Mouse (Mus musculus) heart, embryonic 13.5 days (tissue): Measurements from ENCODE around the gene Sbf2. TPM values are rescaled to one million over a fixed set of nuclear protein-coding genes. Genes with fewer than 3 reads are reported as not detected.

Source experiments
- ATAC-seq: fragments of 200-750 bp; cut with Nextera tagmentation; 2 replicates; pipeline ENCODE4 v1.8.0; 2017; ENCODE audit warnings: moderate TSS enrichment; ENCODE audit not compliant: insufficient number of reproducible peaks, low FRiP score, low TSS enrichment; ENCODE audit errors: extremely low read depth
- H3K27ac ChIP-seq: fragments of 300-500 bp; sonication (generic); replicated peaks from 2 replicates; pipeline ENCODE4 v1.5.1; 2015; ENCODE audit warnings: moderate library complexity, mild to moderate bottlenecking, inconsistent platforms
- H3K27me3 ChIP-seq: fragments of 300-500 bp; sonication (generic); replicated peaks from 2 replicates; pipeline ENCODE4 v1.6.1; 2015; ENCODE audit warnings: mild to moderate bottlenecking, inconsistent platforms
- H3K36me3 ChIP-seq: fragments of 300-500 bp; sonication (generic); 2 replicates; pipeline ENCODE4 v1.6.1; 2015; ENCODE audit warnings: mild to moderate bottlenecking, inconsistent platforms
- H3K4me1 ChIP-seq: fragments of 300-500 bp; sonication (generic); 2 replicates; pipeline ENCODE4 v1.6.1; 2015; ENCODE audit warnings: inconsistent platforms
- H3K4me2 ChIP-seq: fragments of 300-500 bp; sonication (generic); 2 replicates; pipeline ENCODE4 v1.6.1; 2015; ENCODE audit warnings: inconsistent platforms, mild to moderate bottlenecking, moderate library complexity
- H3K4me3 ChIP-seq: fragments of 300-500 bp; sonication (generic); 2 replicates; pipeline ENCODE4 v1.5.1; 2015; ENCODE audit warnings: moderate library complexity, mild to moderate bottlenecking, inconsistent platforms
- H3K9ac ChIP-seq: fragments of 300-500 bp; sonication (generic); 2 replicates; pipeline ENCODE4 v1.6.1; 2015; ENCODE audit warnings: inconsistent platforms, mild to moderate bottlenecking, moderate library complexity
- H3K9me3 ChIP-seq: fragments of 300-500 bp; sonication (generic); 2 replicates; pipeline ENCODE4 v1.6.1; 2016; ENCODE audit warnings: inconsistent platforms
- WGBS: fragments of 180-500 bp; shearing (Covaris S2); methylation state at CpG from one replicate; pipeline ENCODE4 v1.1.7; 2015; ENCODE audit warnings: mixed read lengths; 5-methylcytosine and 5-hydroxymethylcytosine counted together
- polyA plus RNA-seq: library from polyadenylated mRNA; unstranded; fragments of >200 nt; fragmentation: Nextera tagmentation; extraction: Ambion mirVana; gene quantifications from 2 replicates; pipeline ENCODE4 v1.2.1, GENCODE M21; 2015

Sbf2 gene
- polyA plus RNA-seq, 1 experiment from 2014 or later = 25.7 TPM

- Histone ChIP-seq H3K4me1 (peaks cover 33% of the 10 kb centered on the region), H3K4me2 (no peak overlapping the region), H3K4me3 (no peak overlapping the region), H3K27ac (no peak overlapping the region), H3K9me3 (no peaks in the 10 kb centered on the region), H3K36me3 (peaks cover 27% of the 10 kb centered on the region), H3K27me3 (no peaks in the 10 kb centered on the region), H3K9ac (no peak overlapping the region)
- 78% methylated on average over 8 of the region's 8 CpGs for WGBS
- ATAC-seq = no peak
Observed at GRCm38 (mm10) chr7:110286198-110286732, 328.5 kb downstream of the Sbf2 start.

GRCm38 (mm10) chr7:110285849-110286151 is 328.9 kb downstream of the Sbf2 start:
- H3K4me2 ChIP-seq = no peak overlapping the region
- no peak overlapping the region for H3K4me3 ChIP-seq
- no peak overlapping the region for H3K27ac ChIP-seq
- 70% methylated on average over 3 of the region's 3 CpGs for WGBS
- peaks cover 33% of the 10 kb centered on the region for H3K4me1 ChIP-seq
- ATAC-seq = no peak
- H3K9me3 ChIP-seq = no peaks in the 10 kb centered on the region
- no peaks in the 10 kb centered on the region for H3K27me3 ChIP-seq
- H3K9ac ChIP-seq = no peak overlapping the region
- peaks cover 32% of the 10 kb centered on the region for H3K36me3 ChIP-seq

GRCm38 (mm10) chr7:110285076-110285848 is 329.5 kb downstream of the Sbf2 start:
- peaks cover 36% of the 10 kb centered on the region for H3K36me3 ChIP-seq
- no peak overlapping the region for H3K27ac ChIP-seq
- H3K4me3 ChIP-seq = no peak overlapping the region
- H3K4me1 ChIP-seq = peaks cover 33% of the 10 kb centered on the region
- WGBS = 80% methylated on average over 12 of the region's 12 CpGs
- no peaks in the 10 kb centered on the region for H3K9me3 ChIP-seq
- no peak overlapping the region for H3K4me2 ChIP-seq
- no peaks in the 10 kb centered on the region for H3K27me3 ChIP-seq
- no peak for ATAC-seq
- no peak overlapping the region for H3K9ac ChIP-seq

DNA sequence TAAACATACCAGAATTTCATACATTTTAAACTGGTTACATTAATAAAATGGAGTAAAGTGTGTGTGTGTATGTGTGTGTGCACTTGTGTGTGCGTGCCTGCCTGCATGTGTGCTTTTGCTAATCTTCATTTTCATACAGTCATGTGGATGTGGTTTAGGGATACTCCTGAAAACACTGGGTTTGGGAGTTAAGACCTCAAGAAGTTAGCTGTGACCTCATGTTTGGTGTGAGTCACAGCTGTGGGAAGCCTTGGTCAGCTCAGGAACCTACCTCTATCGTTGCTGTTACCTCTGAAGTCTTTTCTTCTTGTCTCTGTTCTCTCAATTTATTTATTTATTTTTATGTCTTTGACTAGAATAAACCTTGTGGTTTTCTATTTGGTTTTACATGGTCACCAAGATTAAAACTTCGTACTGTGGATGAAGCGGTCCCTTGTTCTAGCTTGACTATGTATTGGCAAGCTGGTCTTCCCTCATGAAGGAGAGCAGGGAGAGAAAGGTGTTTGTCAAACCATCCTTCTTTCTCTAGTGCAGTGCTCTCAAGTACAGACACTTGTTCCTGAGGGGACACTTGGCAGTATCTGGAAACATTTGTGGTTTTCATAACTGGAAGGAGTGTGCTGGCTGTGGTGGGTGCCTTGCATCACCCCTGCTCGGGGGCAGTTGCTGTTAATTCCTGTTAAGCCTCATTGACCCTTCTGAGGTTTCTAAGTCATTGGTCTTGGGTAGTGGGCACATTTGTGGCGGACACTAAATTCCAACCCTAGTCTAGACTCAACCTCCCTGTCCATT is 331.0 kb downstream of the Sbf2 start:
- H3K9ac ChIP-seq = no peak overlapping the region
- 82% methylated on average over 6 of the region's 6 CpGs for WGBS
- ATAC-seq = no peak
- no peaks in the 10 kb centered on the region for H3K27me3 ChIP-seq
- peaks cover 52% of the 10 kb centered on the region for H3K36me3 ChIP-seq
- H3K4me3 ChIP-seq = no peak overlapping the region
- no peak overlapping the region for H3K27ac ChIP-seq
- no peak overlapping the region for H3K4me2 ChIP-seq
- no peaks in the 10 kb centered on the region for H3K9me3 ChIP-seq
- peaks cover 18% of the 10 kb centered on the region for H3K4me1 ChIP-seq

- Histone ChIP-seq H3K36me3 (peaks cover 61% of the 10 kb centered on the region), H3K4me1 (peaks cover 9% of the 10 kb centered on the region), H3K9me3 (no peaks in the 10 kb centered on the region), H3K4me3 (no peak overlapping the region), H3K9ac (0 out of 2 replicates have a peak overlapping the region, but pooled peaks have one; percentile 19), H3K4me2 (no peak overlapping the region), H3K27me3 (peaks cover 7% of the 10 kb centered on the region; the same call in 1 of the 2 replicates), H3K27ac (no peak overlapping the region)
- WGBS = 81% methylated on average over 11 of the region's 11 CpGs
- no peak for ATAC-seq
Observed at GRCm38 (mm10) chr7:110282797-110283196, 331.9 kb downstream of the Sbf2 start.

DNA sequence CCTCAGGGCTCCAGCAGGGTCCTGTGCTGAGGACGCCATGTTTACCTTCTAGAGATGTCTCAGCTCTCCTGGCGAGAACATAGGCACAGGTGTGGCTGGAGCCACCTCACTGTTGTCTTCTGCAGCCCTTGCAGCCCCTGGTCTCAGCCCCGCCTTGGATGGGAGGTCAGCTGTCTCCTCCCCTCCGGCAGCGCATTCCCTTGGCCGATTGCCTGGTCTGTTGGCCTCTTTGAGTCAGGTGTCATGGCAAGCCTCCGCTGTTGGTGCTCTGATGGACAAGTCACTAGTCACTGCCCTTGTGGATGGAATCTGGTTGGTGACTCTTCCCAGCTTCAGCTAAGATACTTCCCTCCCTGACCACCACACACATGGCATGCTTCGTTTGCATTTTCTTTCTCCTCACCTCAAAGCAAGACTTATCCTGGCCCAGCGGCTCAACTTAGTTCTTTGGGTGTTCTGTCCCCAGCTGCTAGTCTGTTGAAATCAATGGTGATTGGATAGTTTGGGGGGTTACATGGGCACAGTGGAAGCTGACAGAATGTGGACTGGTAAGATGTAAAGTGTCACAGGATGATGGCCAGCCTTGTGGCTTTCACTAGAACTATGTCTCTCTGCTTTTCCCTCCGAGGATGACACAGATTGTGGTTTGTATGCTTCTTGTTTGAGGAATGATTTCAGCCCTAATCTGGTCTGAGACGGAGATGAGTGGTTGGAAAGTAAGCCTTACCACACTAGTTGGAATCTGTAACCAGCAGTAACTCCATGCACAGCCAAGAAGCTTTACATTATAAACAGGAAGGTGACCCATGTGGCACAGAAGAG is 333.1 kb downstream of the Sbf2 start:
- Histone ChIP-seq H3K4me1 (no peaks in the 10 kb centered on the region), H3K4me2 (no peak overlapping the region), H3K36me3 (peaks cover 72% of the 10 kb centered on the region), H3K9me3 (no peaks in the 10 kb centered on the region), H3K9ac (no peak overlapping the region), H3K27me3 (peaks cover 12% of the 10 kb centered on the region; the same call in 1 of the 2 replicates), H3K27ac (no peak overlapping the region), H3K4me3 (no peak overlapping the region)
- 83% methylated on average over 11 of the region's 11 CpGs for WGBS
- ATAC-seq = no peak

DNA sequence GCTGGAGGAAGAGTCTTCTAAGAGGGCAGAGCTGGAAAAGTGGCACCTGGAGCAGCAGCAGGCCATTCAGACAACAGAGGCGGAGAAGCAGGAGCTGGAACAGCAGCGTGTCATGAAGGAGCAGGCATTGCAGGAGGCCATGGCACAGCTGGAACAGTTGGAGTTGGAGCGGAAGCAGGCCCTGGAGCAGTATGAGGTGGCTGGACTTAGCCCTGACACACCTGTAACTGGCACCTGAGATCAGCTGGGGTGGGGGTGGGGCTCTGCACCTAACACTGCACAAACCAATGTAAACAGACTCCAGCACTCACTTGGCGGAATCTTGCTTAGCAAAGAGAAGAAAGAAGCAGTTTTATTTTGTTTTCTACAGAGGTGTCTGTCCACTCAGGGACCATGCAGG is 335.5 kb downstream of the Sbf2 start:
- Histone ChIP-seq H3K4me2 (no peak overlapping the region), H3K27me3 (peaks cover 12% of the 10 kb centered on the region; the same call in 1 of the 2 replicates), H3K4me1 (peaks cover 8% of the 10 kb centered on the region; the same call in 1 of the 2 replicates), H3K9ac (no peak overlapping the region), H3K36me3 (peaks cover 92% of the 10 kb centered on the region), H3K9me3 (no peaks in the 10 kb centered on the region), H3K27ac (no peak overlapping the region), H3K4me3 (no peak overlapping the region)
- ATAC-seq = no peak
- 90% methylated on average over 4 of the region's 4 CpGs for WGBS

DNA sequence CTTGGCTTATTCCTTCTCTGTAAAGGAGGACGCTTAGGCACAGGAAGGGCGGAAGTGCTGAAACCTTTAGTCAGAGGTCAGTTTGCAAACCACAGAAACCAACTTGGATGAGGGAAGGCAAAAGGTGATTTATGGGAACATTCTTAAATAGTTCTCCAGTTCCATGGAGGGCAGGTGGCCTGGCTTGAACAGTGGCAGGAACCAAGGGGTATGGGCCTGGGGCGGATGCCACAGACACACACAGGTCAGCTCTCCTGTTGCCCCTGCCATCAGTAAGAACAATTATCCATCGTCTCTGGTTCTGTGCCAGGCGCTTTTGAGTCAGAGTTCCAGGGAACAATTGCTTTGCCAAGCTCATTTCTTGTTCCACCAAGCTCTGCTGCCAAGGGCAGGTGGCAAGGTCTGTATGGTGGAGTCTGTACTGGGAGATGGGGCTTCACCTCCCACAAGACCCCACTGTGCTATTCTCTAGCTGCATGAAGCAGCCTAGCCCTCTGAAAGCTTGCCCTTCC is 336.9 kb downstream of the Sbf2 start:
- peaks cover 98% of the 10 kb centered on the region for H3K36me3 ChIP-seq

DNA sequence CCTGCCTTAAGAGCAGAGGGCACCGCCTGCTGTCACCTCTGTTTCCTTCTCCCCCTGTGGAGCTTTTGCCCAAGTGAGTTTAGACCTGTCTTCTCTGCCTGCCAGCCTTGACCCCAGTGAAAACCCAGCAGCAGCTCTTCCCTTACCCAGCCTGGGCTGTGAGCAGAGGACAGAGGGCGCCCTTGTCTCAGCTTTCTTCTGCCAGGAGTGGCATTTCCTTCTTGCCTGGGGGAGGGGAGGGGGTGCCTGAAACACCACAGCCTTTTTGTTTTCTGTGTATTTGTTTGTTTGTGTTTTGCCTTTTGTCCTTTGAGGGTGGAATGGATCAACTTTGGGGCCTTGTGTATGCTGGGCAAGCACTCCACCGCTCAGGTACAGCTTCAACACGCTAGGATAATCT is 342.3 kb downstream of the Sbf2 start:
- Histone ChIP-seq H3K9me3 (no peaks in the 10 kb centered on the region), H3K36me3 (peaks cover 75% of the 10 kb centered on the region), H3K27ac (peak overlapping the region; percentile 48), H3K27me3 (peaks cover 3% of the 10 kb centered on the region; the same call in 1 of the 2 replicates), H3K4me3 (no peak overlapping the region), H3K4me1 (peaks cover 17% of the 10 kb centered on the region; the same call in 1 of the 2 replicates), H3K9ac (no peak overlapping the region), H3K4me2 (no peak overlapping the region)
- WGBS = 71% methylated on average over 4 of the region's 4 CpGs
- no peak for ATAC-seq

More for the DNA sequence above, 336.9 kb downstream of the Sbf2 start:
- H3K27ac ChIP-seq = no peak overlapping the region
- peaks cover 8% of the 10 kb centered on the region; the same call in 1 of the 2 replicates for H3K4me1 ChIP-seq
- peaks cover 14% of the 10 kb centered on the region; the same call in 1 of the 2 replicates for H3K27me3 ChIP-seq
- 86% methylated on average over 5 of the region's 5 CpGs for WGBS
- no peak overlapping the region for H3K4me3 ChIP-seq
- H3K9ac ChIP-seq = no peak overlapping the region
- ATAC-seq = no peak
- H3K9me3 ChIP-seq = no peaks in the 10 kb centered on the region
- H3K4me2 ChIP-seq = no peak overlapping the region

- peaks cover 17% of the 10 kb centered on the region; the same call in 1 of the 2 replicates for H3K4me1 ChIP-seq
- H3K4me3 ChIP-seq = no peak overlapping the region
- 0 out of 2 replicates have a peak overlapping the region, but pooled peaks have one; percentile 30 for H3K9ac ChIP-seq
- 61% methylated on average over 9 of the region's 9 CpGs for WGBS
- 0 out of 2 replicates have a peak, but pooled peaks cover 2% of the 10 kb centered on the region for H3K27me3 ChIP-seq
- peak overlapping the region; percentile 48 for H3K27ac ChIP-seq
- ATAC-seq = no peak; the same call in 1 of the 2 replicates
- no peaks in the 10 kb centered on the region for H3K9me3 ChIP-seq
- no peak overlapping the region for H3K4me2 ChIP-seq
- H3K36me3 ChIP-seq = peaks cover 75% of the 10 kb centered on the region
Observed at GRCm38 (mm10) chr7:110271814-110272213, 342.9 kb downstream of the Sbf2 start.
